Mouse (Mus musculus): Measurements from ENCODE around the gene Itsn1.

Gene Itsn1

DNA sequence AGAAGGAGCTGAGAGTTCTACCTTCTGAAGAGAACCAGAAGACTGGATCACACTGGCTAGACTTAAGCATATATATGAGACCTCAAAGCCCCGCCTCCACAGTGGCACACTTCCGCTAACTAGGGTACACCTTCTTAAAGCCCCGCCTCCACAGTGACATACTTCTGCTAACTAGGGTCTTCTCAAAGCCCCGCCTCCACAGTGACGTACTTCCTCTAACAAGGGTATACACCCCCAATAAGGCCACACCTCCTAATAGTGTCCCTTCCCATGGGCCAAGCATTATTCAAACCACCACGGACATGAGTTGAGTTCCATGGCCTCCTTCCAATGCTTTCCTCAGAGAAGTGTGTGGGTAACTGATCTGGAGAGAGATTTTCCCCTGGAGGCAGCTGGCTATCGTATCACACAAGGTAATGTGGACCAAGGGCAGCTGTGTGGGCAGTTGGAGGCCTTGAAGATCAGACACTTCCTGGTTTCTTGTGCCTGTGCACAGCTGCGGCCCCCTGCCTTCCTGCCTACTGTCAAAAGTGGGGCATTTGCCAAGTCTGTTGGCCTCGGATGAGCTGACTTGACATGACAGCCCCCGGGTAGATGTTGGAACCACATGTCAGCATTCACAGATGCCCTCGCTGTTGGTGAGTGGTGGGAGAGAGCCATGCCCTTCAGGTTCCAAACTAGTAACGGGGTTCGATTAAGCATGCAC is 174.9 kb downstream of the Itsn1 start:
- in situ Hi-C loops (cut with MboI, MseI), result no loop called here

DNA sequence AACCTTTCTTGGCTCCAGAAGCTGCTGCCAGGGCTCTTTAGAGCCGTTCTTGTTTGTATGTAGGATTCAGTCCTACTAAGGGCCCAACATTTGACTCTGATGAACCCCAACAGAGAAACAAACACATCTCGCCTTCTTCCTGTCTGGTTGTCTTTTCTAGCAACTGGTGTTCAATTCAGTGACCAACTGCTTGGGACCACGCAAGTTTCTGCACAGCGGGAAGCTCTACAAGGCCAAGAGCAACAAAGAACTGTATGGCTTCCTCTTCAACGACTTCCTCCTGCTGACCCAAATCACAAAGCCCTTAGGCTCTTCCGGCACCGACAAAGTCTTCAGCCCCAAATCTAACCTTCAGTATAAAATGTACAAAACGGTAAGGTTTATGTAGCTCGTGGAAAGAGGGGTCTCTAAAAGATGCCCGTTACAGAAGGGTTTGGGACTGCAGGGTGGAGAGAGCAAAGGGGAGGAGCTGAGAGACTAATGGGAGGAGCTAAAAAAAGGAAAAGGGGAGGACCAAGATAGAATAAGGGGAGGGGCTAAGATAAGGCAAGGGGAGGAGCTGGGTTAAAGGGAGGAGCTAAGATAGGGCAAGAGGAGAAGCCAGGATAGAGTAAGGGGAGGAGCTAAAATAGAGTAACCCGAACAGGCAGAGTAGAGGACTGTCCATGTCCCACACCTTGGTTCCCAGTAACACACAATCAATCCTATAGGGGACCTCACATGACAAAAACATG is 176.2 kb downstream of the Itsn1 start:
- in situ Hi-C loops (cut with MboI, MseI), result no loop called here

DNA sequence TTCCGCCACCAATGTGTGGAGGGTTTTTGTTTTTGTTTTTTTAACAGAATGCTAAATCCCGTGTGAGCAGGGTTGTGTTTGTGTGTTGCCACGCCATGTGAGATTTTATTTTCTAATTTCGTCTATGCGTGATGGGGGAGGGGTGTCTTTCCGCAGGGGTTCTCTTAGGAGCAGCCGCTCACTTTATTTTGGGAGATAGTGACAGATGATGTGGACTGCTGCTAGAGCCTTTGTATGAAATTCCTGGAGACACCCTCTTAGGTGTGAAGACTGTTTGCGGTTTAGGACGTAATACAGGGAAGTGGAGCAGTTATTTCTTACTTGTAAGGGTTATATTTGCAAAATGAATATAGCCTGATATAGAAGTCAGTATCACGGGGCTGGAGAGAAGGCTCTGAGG is 176.9 kb downstream of the Itsn1 start:
- in situ Hi-C loops (cut with MboI, MseI), result no loop called here

DNA sequence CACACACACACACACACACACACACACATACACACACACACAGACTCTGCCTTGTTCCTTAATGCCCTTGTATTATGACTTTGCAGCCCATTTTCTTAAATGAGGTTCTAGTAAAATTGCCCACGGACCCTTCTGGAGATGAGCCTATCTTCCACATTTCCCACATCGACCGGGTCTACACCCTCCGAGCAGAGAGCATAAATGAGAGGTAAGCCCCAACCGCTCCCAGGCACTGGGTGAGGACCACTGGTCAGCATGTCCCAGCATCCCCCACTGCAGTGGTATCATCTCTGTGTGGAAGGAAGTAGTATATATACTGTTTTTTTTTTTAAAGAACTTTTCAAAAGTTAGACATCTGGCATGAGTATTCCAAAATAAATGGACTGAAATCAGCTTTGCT is 177.6 kb downstream of the Itsn1 start:
- in situ Hi-C loops (cut with MboI, MseI), result no loop called here

DNA sequence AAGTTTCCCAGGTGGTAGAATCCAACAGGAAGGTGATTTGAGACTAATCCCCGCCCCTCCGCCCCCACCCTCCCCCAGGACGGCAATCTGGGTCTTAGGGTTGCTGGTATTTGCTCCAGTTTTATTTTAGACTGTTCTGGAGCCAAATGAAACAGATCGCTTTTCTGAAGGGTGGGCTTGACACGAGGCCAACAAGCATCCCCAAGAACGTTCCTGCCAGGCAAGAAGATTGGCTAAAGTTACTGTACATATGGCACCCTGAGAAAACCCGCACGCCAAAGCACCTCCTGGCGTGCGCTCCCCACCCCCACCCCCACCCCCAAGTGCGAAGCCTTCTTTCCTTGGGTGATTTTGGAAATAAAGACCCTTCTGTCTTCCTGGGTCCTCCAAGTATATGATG is 178.1 kb downstream of the Itsn1 start:
- in situ Hi-C loops (cut with MboI, MseI), result no loop called here

DNA sequence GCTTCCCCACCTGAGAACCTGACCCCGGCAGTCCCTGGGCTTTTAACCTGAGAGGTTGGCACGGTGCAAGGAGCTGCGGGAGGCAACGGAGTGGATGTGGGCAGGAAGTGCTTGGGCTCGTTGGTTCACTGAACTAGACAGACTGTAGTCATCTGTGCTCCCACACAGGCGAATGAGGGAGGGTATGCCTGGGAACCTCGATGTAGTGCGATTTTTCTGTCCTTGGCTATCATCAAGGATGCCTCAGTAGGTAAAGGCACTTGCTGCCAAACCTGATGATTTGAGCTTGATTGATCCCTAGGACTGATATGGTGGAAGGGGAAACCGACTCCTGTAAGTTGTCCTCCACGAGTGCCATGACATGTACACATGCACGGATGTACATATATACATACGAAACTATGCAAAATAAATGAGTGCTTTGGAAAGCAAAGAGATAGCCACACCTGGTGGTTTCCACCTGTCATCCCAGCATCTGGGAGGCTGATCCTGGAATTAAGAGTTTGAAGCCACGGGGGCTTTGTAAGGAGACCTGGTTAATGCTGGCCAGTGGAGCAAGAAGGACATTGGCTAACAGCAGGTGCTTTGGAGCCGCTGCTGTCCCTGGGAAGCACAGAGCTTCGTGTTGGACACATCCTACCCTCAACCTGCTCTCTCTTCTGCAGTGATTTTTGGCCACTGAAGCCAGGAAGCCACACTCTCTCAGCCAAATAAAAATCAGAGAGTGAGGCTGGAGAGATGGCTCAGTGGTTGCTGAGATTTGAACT is 180.7 kb downstream of the Itsn1 start:
- in situ Hi-C loops (cut with MboI, MseI), result loop anchor here (5.0 kb wide), 1 partner anchor 182 kb away; the partner anchor contains the start of genes Cryzl1 and Itsn1

DNA sequence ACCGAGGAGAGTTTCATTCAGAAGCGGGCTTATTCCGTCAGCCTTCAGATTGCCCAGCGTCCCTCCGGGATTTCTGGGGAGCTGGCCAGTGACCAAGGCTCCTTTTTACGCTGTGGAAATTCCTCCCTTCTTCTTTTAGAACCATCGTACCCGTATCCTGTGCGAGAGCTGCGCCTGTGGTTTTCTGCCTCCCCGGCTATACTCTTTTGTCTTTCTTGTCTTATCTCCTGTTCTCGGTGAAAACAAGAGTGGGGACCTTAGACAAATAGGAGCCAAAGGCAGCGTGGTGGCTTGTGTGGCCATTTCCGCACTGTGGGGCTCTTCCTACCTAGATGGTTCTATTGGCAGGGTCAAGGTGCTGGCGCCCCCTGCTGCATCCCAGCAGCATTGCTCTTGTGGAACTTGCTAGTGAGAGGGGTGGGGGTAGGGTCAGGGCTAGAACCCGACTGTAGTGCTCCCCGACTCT is 188.6 kb downstream of the Itsn1 start:
- in situ Hi-C loops (cut with MboI, MseI), result no loop called here

DNA sequence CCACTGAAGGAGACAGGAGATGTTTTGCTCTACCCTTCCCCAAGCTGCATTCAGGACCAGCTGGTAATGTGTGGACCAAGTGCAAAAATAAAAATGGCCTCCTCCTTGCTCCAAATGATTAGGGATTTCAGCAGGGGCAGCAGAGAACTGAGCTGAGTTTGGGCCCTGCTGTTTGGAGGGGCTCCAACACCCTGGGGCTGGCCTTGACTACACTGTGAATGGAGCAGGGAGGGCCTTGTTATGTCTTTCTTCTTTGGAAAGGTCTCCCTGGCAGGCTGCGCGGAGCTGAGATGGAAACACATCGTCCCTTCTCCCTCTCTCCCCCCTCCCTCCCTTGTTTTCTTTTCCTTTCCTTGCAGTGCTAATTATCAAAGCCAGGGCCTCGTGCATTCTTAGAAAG is 189.4 kb downstream of the Itsn1 start:
- in situ Hi-C loops (cut with MboI, MseI), result no loop called here

DNA sequence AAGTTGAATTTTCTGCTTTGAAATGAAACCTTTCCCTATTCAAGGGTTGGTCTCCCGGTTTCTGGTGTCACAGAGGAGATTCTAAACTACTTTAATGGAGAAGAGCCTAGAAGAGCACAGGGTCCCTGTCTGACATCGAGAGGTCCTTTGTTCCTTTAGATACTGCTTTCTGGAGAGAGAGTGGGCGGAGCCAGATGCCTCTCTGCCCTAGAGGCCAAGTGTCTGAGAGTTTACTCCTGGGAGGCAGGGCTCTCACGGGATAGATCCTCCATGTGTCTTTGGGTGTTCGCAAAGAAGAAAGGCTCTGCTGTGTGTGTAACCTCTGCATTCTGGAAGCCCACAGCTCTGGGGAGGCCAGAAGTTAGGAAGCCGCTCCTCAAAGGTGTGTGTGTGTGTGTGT is 190.0 kb downstream of the Itsn1 start:
- in situ Hi-C loops (cut with MboI, MseI), result no loop called here

DNA sequence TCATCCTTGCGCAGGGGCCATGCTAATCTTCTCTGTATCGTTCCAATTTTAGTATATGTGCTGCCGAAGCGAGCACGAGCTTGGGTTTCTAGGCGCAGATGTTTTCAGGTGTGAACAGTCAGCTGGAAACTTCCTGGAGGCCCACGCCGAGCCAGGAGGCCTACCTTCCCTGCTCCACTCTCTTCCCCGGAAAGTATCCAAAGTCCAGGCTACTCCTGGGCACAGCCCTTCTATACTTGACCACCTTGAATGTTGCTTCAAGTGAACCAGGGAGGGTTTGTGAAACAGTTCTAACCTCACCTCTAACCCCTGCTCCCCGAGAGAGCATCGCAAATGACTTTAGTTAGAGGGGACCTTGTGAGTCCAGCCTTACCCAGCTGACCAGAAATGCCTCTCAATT is 192.3 kb downstream of the Itsn1 start:
- in situ Hi-C loops (cut with MboI, MseI), result no loop called here

DNA sequence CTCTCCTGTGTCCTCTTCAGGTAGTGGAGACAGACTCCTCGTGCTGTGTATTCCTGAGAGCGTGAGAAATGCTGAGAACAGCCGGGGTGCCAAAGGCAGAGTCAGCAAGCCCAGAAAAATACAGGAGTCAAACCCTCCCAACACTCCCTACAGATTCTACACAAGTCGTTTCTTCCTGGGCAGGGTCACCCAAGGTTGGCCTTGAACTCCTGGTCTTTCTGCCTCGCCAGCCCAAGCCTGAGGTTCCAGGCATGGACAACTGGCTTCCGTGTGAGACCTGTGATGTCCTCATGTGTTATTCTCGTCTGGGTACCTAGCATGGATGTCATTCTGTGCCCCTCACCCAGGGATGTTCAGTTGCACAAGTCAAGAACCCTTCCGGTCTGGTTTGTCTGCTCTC is 193.9 kb downstream of the Itsn1 start:
- in situ Hi-C loops (cut with MboI, MseI), result no loop called here

DNA sequence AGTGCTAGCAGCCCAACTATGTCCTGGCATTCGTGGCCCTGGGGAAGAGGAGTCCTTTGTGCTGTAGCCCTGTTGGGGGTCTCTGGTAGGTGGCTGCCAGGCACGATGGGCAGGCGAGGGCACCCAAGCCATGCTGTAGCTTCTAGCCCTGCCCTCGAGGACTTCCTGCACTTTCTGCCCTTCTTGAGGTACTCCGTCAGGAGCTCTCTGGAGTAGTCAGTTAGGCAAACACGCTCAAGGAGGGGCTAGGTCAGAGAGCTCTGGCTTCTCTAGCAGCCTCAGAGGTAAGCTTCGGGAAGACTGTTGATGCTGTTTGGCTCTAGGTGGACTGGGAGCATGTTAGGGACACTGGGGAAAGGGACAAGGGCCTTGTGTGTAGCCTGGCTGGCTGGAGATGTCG is 195.3 kb downstream of the Itsn1 start:
- in situ Hi-C loops (cut with MboI, MseI), result no loop called here

DNA sequence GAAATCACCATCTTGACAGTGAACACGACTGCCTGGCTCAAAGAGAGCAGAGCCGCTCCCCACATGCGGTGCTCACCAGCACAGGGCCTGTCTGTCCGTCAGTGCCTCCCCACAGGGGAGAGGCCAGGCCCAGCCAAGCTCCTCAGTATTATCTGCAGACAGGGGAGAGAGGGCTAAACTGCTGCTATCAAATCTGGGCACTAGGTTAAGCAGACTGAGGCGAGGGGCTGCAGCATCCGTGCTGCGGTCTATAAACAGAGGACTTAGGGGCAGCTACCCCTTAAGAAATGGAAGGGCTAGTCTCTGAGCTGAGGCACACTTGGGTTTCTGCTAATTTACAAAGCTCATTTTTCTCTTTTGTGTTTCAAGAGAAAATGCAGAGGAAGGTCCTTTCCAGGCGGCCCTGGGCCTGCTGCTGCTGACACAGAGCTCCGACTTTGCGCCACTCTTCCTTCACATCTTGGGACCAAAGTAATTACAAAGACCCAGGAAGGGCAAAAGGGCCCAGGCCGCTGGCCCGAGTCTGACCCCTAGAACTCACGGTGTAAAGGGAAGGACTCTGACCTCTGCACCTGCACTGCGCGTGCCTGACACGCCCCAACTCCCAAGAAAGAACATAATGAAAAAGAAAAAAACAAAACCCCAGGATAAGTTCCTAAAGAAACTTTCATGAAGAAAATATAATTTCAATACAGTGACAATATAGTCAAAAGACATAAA is 199.0 kb downstream of the Itsn1 start:
- in situ Hi-C loops (cut with MboI, MseI), result no loop called here

DNA sequence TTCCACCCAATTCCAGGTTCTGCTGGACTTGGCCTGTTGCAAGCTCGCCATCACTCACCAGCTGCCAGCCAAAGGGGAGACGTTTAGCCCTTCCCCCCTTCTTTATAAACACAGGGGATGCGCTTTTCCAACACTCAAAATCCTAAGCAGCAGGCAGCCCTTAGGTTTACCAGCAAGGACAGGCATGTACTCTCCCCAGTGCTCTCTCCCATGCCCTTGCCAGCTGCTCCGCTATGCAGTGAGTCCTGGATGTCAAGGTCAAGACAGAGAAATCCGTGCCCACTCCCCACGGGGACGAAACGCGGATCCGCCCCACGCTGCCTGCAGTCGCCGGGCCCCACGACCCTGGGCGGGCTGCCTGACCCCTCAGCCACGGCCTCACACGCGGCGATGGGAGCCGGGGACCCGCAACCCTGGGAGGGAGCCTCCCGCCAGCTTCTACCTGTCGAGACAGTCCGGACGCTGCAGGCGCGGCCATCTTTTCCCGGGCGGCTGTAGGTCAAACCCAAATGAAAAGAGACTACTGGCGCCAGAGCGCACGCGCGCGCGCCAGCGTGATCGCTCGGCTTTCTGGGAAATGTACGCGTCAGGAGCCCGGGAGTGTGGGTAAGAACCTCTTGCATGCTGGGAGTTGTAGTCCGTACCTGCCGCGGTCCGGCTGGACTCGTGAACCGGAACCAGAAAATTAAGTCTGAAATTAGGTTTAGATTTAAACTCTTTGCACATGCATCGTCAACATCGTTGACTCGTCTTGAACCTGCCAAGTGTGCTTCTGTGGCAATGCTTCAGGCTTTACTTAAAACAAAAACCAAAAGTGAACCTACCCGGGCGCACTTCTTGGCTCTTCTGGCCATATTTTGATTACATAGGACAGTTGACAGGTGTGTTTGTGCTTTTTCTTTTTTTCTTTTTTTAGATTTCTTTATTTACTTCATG is 202.3 kb downstream of the Itsn1 start:
- in situ Hi-C loops (cut with MboI, MseI), result loop anchor here (10.0 kb wide), 1 partner anchor 123 kb away; the partner anchor contains the start of genes Gm49711, Mrps6 and Slc5a3

DNA sequence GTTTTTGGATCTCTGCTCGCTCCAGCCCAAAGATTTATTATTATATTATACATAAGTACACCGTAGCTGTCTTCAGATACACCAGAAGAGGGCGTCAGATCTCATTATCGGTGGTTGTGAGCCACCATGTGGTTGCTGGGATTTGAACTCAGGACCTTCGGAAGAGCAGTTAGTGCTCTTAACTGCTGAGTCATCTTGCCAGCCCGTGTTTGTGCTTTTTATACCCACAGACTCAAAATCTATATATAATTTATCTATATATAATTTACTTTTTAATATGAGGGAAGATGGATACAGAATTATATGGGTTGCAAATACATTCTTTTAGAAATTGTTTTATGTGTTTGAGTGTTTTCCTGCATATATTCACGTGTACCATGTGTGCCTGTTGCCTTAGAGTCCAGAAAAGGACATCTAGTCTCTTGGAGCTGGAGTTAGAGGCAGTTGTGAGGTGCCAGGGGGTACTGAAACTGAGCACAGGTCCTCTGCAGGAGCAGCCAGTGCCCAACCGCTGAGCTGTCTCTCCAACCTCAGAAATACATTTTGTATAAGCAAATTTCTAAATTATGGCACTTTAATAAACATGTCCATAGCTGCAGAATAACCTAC is 203.1 kb downstream of the Itsn1 start:
- in situ Hi-C loops (cut with MboI, MseI), result loop anchor here (10.0 kb wide), 1 partner anchor 123 kb away; the partner anchor contains the start of genes Gm49711, Mrps6 and Slc5a3

DNA sequence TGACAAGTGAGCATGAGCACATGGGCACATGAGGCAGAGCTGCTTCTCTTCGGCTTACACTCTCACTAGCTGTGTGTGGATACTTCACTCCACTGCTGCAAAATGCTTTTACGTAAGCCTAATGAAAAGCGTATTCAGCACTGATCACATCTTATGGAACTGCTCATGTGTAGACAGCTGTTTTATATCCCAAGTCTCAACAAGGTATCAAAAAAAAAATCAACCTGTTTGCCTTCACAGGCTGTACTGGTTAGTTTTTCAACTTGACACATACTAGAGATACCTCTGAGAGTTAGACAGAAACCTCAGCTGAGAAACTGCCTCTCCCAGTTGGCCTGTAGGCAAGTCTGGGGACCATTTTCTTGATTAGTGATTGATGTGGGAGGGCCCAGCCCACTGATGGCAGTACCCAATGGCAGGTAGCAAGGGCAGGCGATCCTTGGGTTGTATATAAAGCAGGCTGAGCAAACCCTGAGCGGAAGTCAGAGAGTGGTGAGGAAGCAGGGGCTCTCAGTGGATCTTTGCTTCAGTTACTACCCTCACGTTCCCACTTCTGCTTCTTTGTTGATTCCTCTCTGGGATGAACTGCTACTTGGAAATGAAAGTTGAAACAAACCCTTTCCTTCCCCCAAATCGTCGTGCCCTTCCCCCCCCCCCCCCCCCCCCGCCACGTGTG is 203.9 kb downstream of the Itsn1 start:
- in situ Hi-C loops (cut with MboI, MseI), result loop anchor here (10.0 kb wide), 1 partner anchor 122 kb away; the partner anchor contains the start of genes Gm49711, Mrps6 and Slc5a3

DNA sequence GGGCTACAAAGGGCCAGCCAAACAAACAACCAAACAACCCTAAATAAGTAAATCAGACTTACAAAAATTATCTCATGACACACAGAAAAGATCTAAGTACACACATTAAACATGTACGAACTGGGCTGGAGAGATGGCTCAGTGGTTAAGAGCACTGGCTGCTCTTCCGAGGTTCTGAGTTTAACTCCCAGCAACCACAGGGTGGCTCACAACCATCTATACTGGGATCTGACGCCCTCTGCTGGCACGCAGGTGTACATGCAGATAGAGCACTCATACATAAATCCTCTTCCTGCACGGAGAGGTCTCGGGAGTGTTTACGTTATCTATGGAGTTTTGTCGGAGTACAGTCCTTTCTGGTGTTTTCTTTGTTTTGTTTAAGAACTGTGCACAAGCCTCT is 206.0 kb downstream of the Itsn1 start:
- in situ Hi-C loops (cut with MboI, MseI), result loop anchor here (5.0 to 10.0 kb wide), 2 partner anchors 120 to 352 kb away; partner anchors contain the start of genes Gm49711, Mrps6 and Slc5a3

DNA sequence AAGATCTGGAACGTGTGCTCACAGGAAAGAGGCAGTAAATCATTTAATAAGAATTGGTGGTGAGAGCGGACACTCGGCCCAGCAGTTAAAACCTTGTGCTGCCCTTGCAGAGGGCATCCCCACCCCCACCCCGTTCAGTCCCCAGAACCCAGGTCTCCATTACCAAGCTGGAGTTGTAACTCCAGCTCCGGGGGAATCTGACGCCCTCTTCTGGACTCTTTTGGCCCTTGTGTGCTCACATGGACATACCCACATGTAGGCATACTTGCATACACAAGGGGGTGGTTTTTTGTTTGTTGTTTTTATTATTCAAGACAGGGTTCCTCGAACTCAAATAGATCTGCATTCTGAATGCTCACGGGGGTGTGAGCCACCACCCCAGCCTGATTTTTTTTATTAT is 206.6 kb downstream of the Itsn1 start:
- in situ Hi-C loops (cut with MboI, MseI), result loop anchor here (5.0 to 10.0 kb wide), 2 partner anchors 119 to 352 kb away; partner anchors contain the start of genes Gm49711, Mrps6 and Slc5a3

All from T-helper 1 cell (primary cell).